Mouse (Mus musculus): ENCODE results near the gene Wrnip1. TPM values are rescaled to one million over a fixed set of nuclear protein-coding genes. Genes with fewer than 3 reads are reported as not detected.

The Wrnip1 gene
- total and polyA plus RNA-seq, 3 experiments: 38.8 to 50.6 TPM; not detected in 1

- H3K4me1 ChIP-seq (ENCODE audit: control insufficient read depth in 1 of 2, insufficient read depth in 2 of 2, low read length in 2 of 2): peaks cover 0 to 2% of the 10 kb centered on the region in 2 experiments; a peak in 2 of 4 replicates
These were observed 21.3 kb downstream of the Wrnip1 start for GRCm38 (mm10) chr13:32823126-32823525.

GRCm38 (mm10) chr13:32824377-32825330, 22.8 kb downstream of the Wrnip1 start:
- H3K9me3 ChIP-seq (replicated peaks; ENCODE audit: insufficient read depth, low read length): no peaks in the 10 kb centered on the region
- no peak overlapping the region for H3K4me3 ChIP-seq (ENCODE audit: control insufficient read depth in 1 of 2, insufficient read depth in 1 of 2, low read depth in 2 of 2, low read length in 2 of 2)
- H3K4me1 ChIP-seq (ENCODE audit: control insufficient read depth in 1 of 2, insufficient read depth in 2 of 2, low read length in 2 of 2): peaks cover 0 to 13% of the 10 kb centered on the region in 2 experiments; a peak in 2 of 4 replicates
- no peak overlapping the region for H3K27ac ChIP-seq (ENCODE audit: control insufficient read depth, low read depth, low read length)
- no peak for DNase-seq (ENCODE audit: low read depth, low spot score)
- H3K9ac ChIP-seq (ENCODE audit: control insufficient read depth, low read depth, low read length, poor library complexity, severe bottlenecking): no peak overlapping the region
- H3K79me2 ChIP-seq (ENCODE audit: control insufficient read depth, insufficient read depth, low read length, poor library complexity): no peaks in the 10 kb centered on the region
- peaks cover 3 to 15% of the 10 kb centered on the region in 2 experiments for H3K36me3 ChIP-seq (ENCODE audit: control insufficient read depth in 1 of 2, insufficient read depth in 2 of 2, low read length in 2 of 2)
- no peaks in the 10 kb centered on the region for H3K27me3 ChIP-seq (ENCODE audit: control insufficient read depth in 1 of 2, insufficient read depth in 2 of 2, low read length in 2 of 2)
- TF ChIP-seq NELFE (IDR thresholded peaks at IDR 0.05; ENCODE audit: low read depth, low read length) (no peak), E2F4 (IDR thresholded peaks at IDR 0.05; ENCODE audit: borderline replicate concordance, low read depth, low read length) (no peak), ELF1 (IDR thresholded peaks at IDR 0.05; ENCODE audit: low read depth, low read length) (no peak), USF2 (IDR thresholded peaks at IDR 0.05; ENCODE audit: borderline replicate concordance in 1 of 2, insufficient read depth in 1 of 2, low read depth in 1 of 2, low read length in 2 of 2) (no peak), ZMIZ1 (IDR thresholded peaks at IDR 0.05; ENCODE audit: low read depth, low read length) (no peak), MAZ (IDR thresholded peaks at IDR 0.05; ENCODE audit: low read depth, low read length) (no peak), RAD21 (IDR thresholded peaks at IDR 0.05; ENCODE audit: low read depth, low read length) (no peak), MYB (IDR thresholded peaks at IDR 0.05; ENCODE audit: low read depth, low read length) (no peak), SMC3 (IDR thresholded peaks at IDR 0.05; ENCODE audit: low read depth, low read length) (no peak), ETS1 (IDR thresholded peaks at IDR 0.05; ENCODE audit: low read depth, low read length) (no peak), GATA1 (IDR thresholded peaks at IDR 0.05; ENCODE audit: low read depth, low read length) (no peak), BHLHE40 (IDR thresholded peaks at IDR 0.05; ENCODE audit: borderline replicate concordance, low read depth, low read length) (no peak), MEF2A (IDR thresholded peaks at IDR 0.05; ENCODE audit: extremely low read depth, insufficient replicate concordance, low read depth, low read length, poor library complexity, severe bottlenecking) (no peak), TAL1 (IDR thresholded peaks at IDR 0.05; ENCODE audit: low read length) (no peak), MAX (IDR thresholded peaks at IDR 0.05; ENCODE audit: low read length) (no peak), CHD1 (IDR thresholded peaks at IDR 0.05; ENCODE audit: low read depth, low read length) (no peak), TBP (IDR thresholded peaks at IDR 0.05; ENCODE audit: low read depth, low read length) (no peak)

More at GRCm38 (mm10) chr13:32823126-32823525, 21.3 kb downstream of the Wrnip1 start:
- Histone ChIP-seq H3K9me3 (replicated peaks; ENCODE audit: insufficient read depth, low read length) (no peaks in the 10 kb centered on the region), H3K79me2 (ENCODE audit: control insufficient read depth, insufficient read depth, low read length, poor library complexity) (no peaks in the 10 kb centered on the region), H3K36me3 (ENCODE audit: control insufficient read depth in 1 of 2, insufficient read depth in 2 of 2, low read length in 2 of 2) (peaks cover 1 to 5% of the 10 kb centered on the region in 2 experiments), H3K27me3 (ENCODE audit: control insufficient read depth in 1 of 2, insufficient read depth in 2 of 2, low read length in 2 of 2) (no peaks in the 10 kb centered on the region), H3K9ac (ENCODE audit: control insufficient read depth, low read depth, low read length, poor library complexity, severe bottlenecking) (no peak overlapping the region), H3K27ac (ENCODE audit: control insufficient read depth, low read depth, low read length) (no peak overlapping the region), H3K4me3 (ENCODE audit: control insufficient read depth in 1 of 2, insufficient read depth in 1 of 2, low read depth in 2 of 2, low read length in 2 of 2) (no peak overlapping the region)
- no peak for DNase-seq (ENCODE audit: low read depth, low spot score)
- TF ChIP-seq POLR2AphosphoS5 (IDR thresholded peaks at IDR 0.05; ENCODE audit: borderline replicate concordance, low read depth, low read length): no peak
- TF ChIP-seq JUND (IDR thresholded peaks at IDR 0.05; ENCODE audit: low read depth, low read length): no peak
- TF ChIP-seq RCOR1 (IDR thresholded peaks at IDR 0.05; ENCODE audit: low read depth, low read length): no peak
- no peak for TF ChIP-seq MEF2A (IDR thresholded peaks at IDR 0.05; ENCODE audit: extremely low read depth, insufficient replicate concordance, low read depth, low read length, poor library complexity, severe bottlenecking)
- no peak for TF ChIP-seq USF2 (IDR thresholded peaks at IDR 0.05; ENCODE audit: borderline replicate concordance in 1 of 2, insufficient read depth in 1 of 2, low read depth in 1 of 2, low read length in 2 of 2)
- no peak for TF ChIP-seq HCFC1 (IDR thresholded peaks at IDR 0.05; ENCODE audit: low read depth, low read length)
- no peak for TF ChIP-seq KAT2A (conservative IDR thresholded peaks at IDR 0.05; ENCODE audit: low read depth, low read length)
- TF ChIP-seq ZNF384 (IDR thresholded peaks at IDR 0.05; ENCODE audit: low read depth, low read length): no peak
- no peak for TF ChIP-seq ZMIZ1 (IDR thresholded peaks at IDR 0.05; ENCODE audit: low read depth, low read length)
- no peak for TF ChIP-seq CHD1 (IDR thresholded peaks at IDR 0.05; ENCODE audit: low read depth, low read length)
- no peak for TF ChIP-seq MAZ (IDR thresholded peaks at IDR 0.05; ENCODE audit: low read depth, low read length)
- TF ChIP-seq TBP (IDR thresholded peaks at IDR 0.05; ENCODE audit: low read depth, low read length): no peak
- TF ChIP-seq GABPA (IDR thresholded peaks at IDR 0.05; ENCODE audit: low read depth, low read length): no peak
- TF ChIP-seq BHLHE40 (IDR thresholded peaks at IDR 0.05; ENCODE audit: borderline replicate concordance, low read depth, low read length): no peak
- TF ChIP-seq UBTF (IDR thresholded peaks at IDR 0.05; ENCODE audit: borderline replicate concordance, insufficient read depth, low read depth, low read length): no peak
- no peak for TF ChIP-seq MYB (IDR thresholded peaks at IDR 0.05; ENCODE audit: low read depth, low read length)
- TF ChIP-seq MXI1 (IDR thresholded peaks at IDR 0.05; ENCODE audit: low read depth, low read length): no peak
- TF ChIP-seq USF1 (IDR thresholded peaks at IDR 0.05; ENCODE audit: low read depth, low read length): no peak
- no peak for TF ChIP-seq ZC3H11A (IDR thresholded peaks at IDR 0.05; ENCODE audit: low read depth, low read length)
